In the genomic region with DNA sequence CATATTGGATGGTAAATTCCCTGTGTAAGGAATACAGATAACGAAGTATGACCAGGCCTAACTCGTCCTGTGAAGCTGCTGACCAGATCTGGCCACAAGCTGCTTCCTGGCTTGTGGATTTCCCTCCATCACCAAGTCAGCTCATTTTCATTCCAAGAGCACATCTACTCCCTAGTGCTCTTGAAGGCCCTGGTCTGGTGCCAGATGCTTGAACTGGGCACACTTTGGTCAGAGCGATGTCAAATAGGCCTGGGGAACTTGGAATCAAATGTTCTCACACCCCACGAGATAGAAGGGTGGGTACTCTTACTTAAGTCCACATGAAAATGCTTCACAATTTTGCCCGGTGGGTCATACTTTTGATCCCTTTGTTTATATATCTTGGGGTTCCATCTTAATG, we compare ENCODE assay signal across 23 mouse cellular contexts.
"Had no signal": no experiment of that assay in that cellular context is flagged by ENCODE, and none has a peak within 500 bp of the region (broad histone marks: within the 10 kb centered on the region; RNA-seq: fewer than 3 reads in every experiment).

No protein-coding gene starts in this region.

- H3K4me3 ChIP-seq: gastrocnemius, adult 2 months; heart, embryonic 13.5 days; heart, embryonic 15.5 days; hindbrain, embryonic 13.5 days; hindbrain, embryonic 15.5 days; layer of hippocampus, adult 2 months; left cerebral cortex, adult 2 months; limb, embryonic 10.5 days; limb, embryonic 12.5 days had no signal

- ATAC-seq: forebrain, postnatal 0 days; hindbrain, postnatal 0 days; intestine, embryonic 16.5 days had no signal

- H3K27me3 ChIP-seq: heart, embryonic 13.5 days; heart, embryonic 15.5 days; hindbrain, embryonic 13.5 days; hindbrain, embryonic 15.5 days; limb, embryonic 12.5 days had no signal

- DNase-seq: forebrain, postnatal 0 days; gastrocnemius, adult 2 months; gastrocnemius, postnatal 10 days; gastrocnemius, postnatal 25 days; heart, adult 18-20 months; heart, postnatal 14 days; heart, postnatal 36 days; kidney, adult 11 months; kidney, adult 2 months; kidney, postnatal 10 days; kidney, postnatal 25 days; kidney, postnatal 4 days; liver had no signal

- H3K9me3 ChIP-seq: heart, embryonic 13.5 days; heart, embryonic 15.5 days; hindbrain, embryonic 13.5 days; hindbrain, embryonic 15.5 days; limb, embryonic 10.5 days; limb, embryonic 12.5 days had no signal

- H3K4me1 ChIP-seq: hindbrain, embryonic 13.5 days; hindbrain, embryonic 15.5 days; limb, embryonic 10.5 days; limb, embryonic 12.5 days had no signal

- H3K36me3 ChIP-seq: hindbrain, embryonic 13.5 days; hindbrain, embryonic 15.5 days; limb, embryonic 10.5 days; limb, embryonic 12.5 days had no signal

- H3K9ac ChIP-seq: forebrain, postnatal 0 days; heart, embryonic 13.5 days; heart, embryonic 15.5 days; hindbrain, embryonic 13.5 days; hindbrain, embryonic 15.5 days; limb, embryonic 12.5 days had no signal

- H3K27ac ChIP-seq: gastrocnemius, adult 2 months; heart, embryonic 13.5 days; heart, embryonic 15.5 days; hindbrain, embryonic 13.5 days; hindbrain, embryonic 15.5 days; hindbrain, postnatal 0 days; layer of hippocampus, adult 2 months; left cerebral cortex, adult 2 months; limb, embryonic 10.5 days; limb, embryonic 12.5 days had no signal
